10 mouse cellular contexts compared by ENCODE assay signal in genomic region chr7:71623048-71623447, GRCm38 (mm10).
DNase-seq lines count a peak whose midpoint lies in the region; ATAC-seq and TF ChIP-seq lines count a peak whose summit lies in the region.
"Had no signal": no experiment of that assay in that cellular context is flagged by ENCODE, and none has a peak within 500 bp of the region (broad histone marks: within the 10 kb centered on the region; RNA-seq: fewer than 3 reads in every experiment).

No protein-coding gene starts in this region.

- no peak for TF ChIP-seq CTCF in lung, postnatal 0 days (IDR thresholded peaks at IDR 0.05)

- H3K4me2 ChIP-seq in lung, embryonic 15.5 days, result peak overlapping the region; percentile 24; the same call in 1 of the 2 replicates
- H3K4me2 ChIP-seq in lung, postnatal 0 days (replicated peaks; ENCODE audit: low read depth, low read length), result no peak overlapping the region

- no peak for ATAC-seq in lung, embryonic 15.5 days (ENCODE audit: borderline replicate concordance, extremely low read depth, low FRiP score, low TSS enrichment)
- no peak for ATAC-seq in lung, postnatal 0 days
- ATAC-seq in megakaryocyte, adult 5-6 weeks (ENCODE audit: poor library complexity, severe bottlenecking), result no peak
- ATAC-seq: inflammation-experienced regulatory T-cells, adult 6 months had no signal

- TF ChIP-seq EP300 in lung, postnatal 0 days (IDR thresholded peaks at IDR 0.05), result no peak

- WGBS in lung, embryonic 15.5 days, result 33% methylated on average over 13 of the region's 13 CpGs
- WGBS in lung, postnatal 0 days, result 50% methylated on average over 13 of the region's 13 CpGs
- 34% methylated on average over 13 of the region's 13 CpGs for WGBS in hindbrain, embryonic 10.5 days

- H3K9me3 ChIP-seq in lung, embryonic 15.5 days, result no peaks in the 10 kb centered on the region
- H3K9me3 ChIP-seq in lung, postnatal 0 days (ENCODE audit: low read length), result no peaks in the 10 kb centered on the region
- no peaks in the 10 kb centered on the region for H3K9me3 ChIP-seq in hindbrain, embryonic 10.5 days

- no peak for DNase-seq in lung, postnatal 0 days (ENCODE audit: low spot score)
- peak; percentile 21 for DNase-seq in hindbrain, embryonic 10.5 days (ENCODE audit: low spot score)
- peak; percentile 39 for DNase-seq in mesoderm, embryonic 11.5 days (ENCODE audit: low read depth, low spot score)
- no peak for DNase-seq in heart, postnatal 36 days
- DNase-seq in layer of hippocampus, postnatal 36 days, result no peak
- DNase-seq: heart, adult 2 months; thymus, postnatal 25 days had no signal

- H3K27ac ChIP-seq in lung, embryonic 15.5 days, result no peak overlapping the region
- H3K27ac ChIP-seq in lung, postnatal 0 days (ENCODE audit: low read length), result no peak overlapping the region
- H3K27ac ChIP-seq in hindbrain, embryonic 10.5 days, result no peak overlapping the region
- H3K27ac ChIP-seq: heart, adult 2 months had no signal

- no peaks in the 10 kb centered on the region for H3K36me3 ChIP-seq in lung, embryonic 15.5 days
- no peaks in the 10 kb centered on the region for H3K36me3 ChIP-seq in lung, postnatal 0 days (ENCODE audit: insufficient read depth, low read length)
- H3K36me3 ChIP-seq in hindbrain, embryonic 10.5 days, result no peaks in the 10 kb centered on the region

- H3K4me1 ChIP-seq in lung, embryonic 15.5 days, result no peaks in the 10 kb centered on the region
- H3K4me1 ChIP-seq in lung, postnatal 0 days (ENCODE audit: insufficient read depth, low read depth, low read length), result no peaks in the 10 kb centered on the region
- H3K4me1 ChIP-seq in hindbrain, embryonic 10.5 days (replicated peaks), result peaks cover 4% of the 10 kb centered on the region; the same call in 1 of the 2 replicates

- intact Hi-C loops in heart, postnatal 36 days (cut with DNase I), result no loop called here

- H3K27me3 ChIP-seq in lung, embryonic 15.5 days, result no peaks in the 10 kb centered on the region
- H3K27me3 ChIP-seq in lung, postnatal 0 days (replicated peaks; ENCODE audit: insufficient read depth, low read length), result no peaks in the 10 kb centered on the region
- no peaks in the 10 kb centered on the region for H3K27me3 ChIP-seq in hindbrain, embryonic 10.5 days (ENCODE audit: insufficient read depth, poor library complexity, severe bottlenecking)

- H3K4me3 ChIP-seq in lung, embryonic 15.5 days, result no peak overlapping the region
- no peak overlapping the region for H3K4me3 ChIP-seq in lung, postnatal 0 days (ENCODE audit: low read depth, low read length)
- H3K4me3 ChIP-seq in hindbrain, embryonic 10.5 days, result peak overlapping the region; percentile 31
- H3K4me3 ChIP-seq: heart, adult 2 months had no signal

- H3K9ac ChIP-seq in lung, embryonic 15.5 days, result no peak overlapping the region
- no peak overlapping the region for H3K9ac ChIP-seq in lung, postnatal 0 days (replicated peaks; ENCODE audit: low read depth)

Comparison
In these comparisons a context has a peak if more than half of its experiments do, and no peak if none do; other contexts are left out.
1. DNase-seq: peak in hindbrain, embryonic 10.5 days (single experiment) and mesoderm, embryonic 11.5 days (single experiment); none in lung, postnatal 0 days (single experiment), heart, postnatal 36 days (0 of 2) and layer of hippocampus, postnatal 36 days (0 of 2).